Mouse (Mus musculus): ENCODE data around the gene Etnk1. TPM values are rescaled to one million over a fixed set of nuclear protein-coding genes. Genes with fewer than 3 reads are reported as not detected.

Gene Etnk1
- total RNA-seq, 2 experiments from 2014 or later = 50.9 to 55.3 TPM

Other genes starting within 250 kb of the Etnk1 start
- gene St8sia1, start 202.8 kb upstream of the Etnk1 start, total RNA-seq (2015) = 0.07 TPM in 1 of 2 replicates, not detected in the other
- gene St8sia1, start 202.8 kb upstream of the Etnk1 start, total RNA-seq (2017) = 0.14 TPM in 1 of 2 replicates, not detected in the other
- gene C2cd5, start 67.1 kb upstream of the Etnk1 start, total RNA-seq (2015) = 60.7 and 65.3 TPM in 2 replicates
- 38.1 and 56.2 TPM in 2 replicates for gene C2cd5, start 67.1 kb upstream of the Etnk1 start, total RNA-seq (2017)

Measured in megakaryocyte progenitor cell, adult 5-6 weeks (primary cell).